Mouse (Mus musculus) hindbrain, postnatal 0 days (tissue): ENCODE data around the gene Rubcn. TPM values are rescaled to one million over a fixed set of nuclear protein-coding genes. Genes with fewer than 3 reads are reported as not detected.

Experiments used
- ATAC-seq: fragments of 200-750 bp; cut with Nextera tagmentation; 2 replicates; pipeline ENCODE4 v1.8.0; 2017; ENCODE audit warnings: mild to moderate bottlenecking, moderate TSS enrichment, moderate library complexity
- DNase-seq: peaks from one replicate; pipeline ENCODE4 v3.0.0-alpha.2; 2015; ENCODE audit warnings: low spot score
- H3K27ac ChIP-seq: fragments of 300-500 bp; sonication (generic); 2 replicates; pipeline ENCODE4 v1.5.1; 2014; ENCODE audit warnings: mild to moderate bottlenecking
- H3K27me3 ChIP-seq: fragments of 300-500 bp; sonication (generic); 2 replicates; pipeline ENCODE4 v1.6.1; 2014; ENCODE audit warnings: low read length, mixed read lengths; ENCODE audit not compliant: insufficient read depth
- H3K36me3 ChIP-seq: fragments of 300-500 bp; sonication (generic); 2 replicates; pipeline ENCODE4 v1.6.1; 2014; ENCODE audit warnings: low read length, mixed read lengths; ENCODE audit not compliant: insufficient read depth
- H3K4me1 ChIP-seq: fragments of 300-500 bp; sonication (generic); 2 replicates; pipeline ENCODE4 v1.6.1; 2014; ENCODE audit warnings: antibody characterized with exemption, low read length, mixed read lengths; ENCODE audit not compliant: insufficient read depth
- H3K4me2 ChIP-seq: fragments of 300-500 bp; sonication (generic); 2 replicates; pipeline ENCODE4 v1.6.1; 2014; ENCODE audit warnings: low read depth, mild to moderate bottlenecking, low read length, moderate library complexity, mixed read lengths
- H3K4me3 ChIP-seq: fragments of 300-500 bp; sonication (generic); 2 replicates; pipeline ENCODE4 v1.5.1; 2014; ENCODE audit warnings: low read length
- H3K9ac ChIP-seq: fragments of 300-500 bp; sonication (generic); replicated peaks from 2 replicates; pipeline ENCODE4 v1.6.1; 2014; ENCODE audit warnings: mild to moderate bottlenecking, low read length, moderate library complexity, mixed read lengths
- H3K9me3 ChIP-seq: fragments of 300-500 bp; sonication (generic); 2 replicates; pipeline ENCODE4 v1.6.1; 2016; ENCODE audit warnings: low read length, mixed read lengths
- CTCF ChIP-seq: IDR thresholded peaks from 2 replicates; pipeline ENCODE4 v1.5.1; 2016; ENCODE audit warnings: antibody characterized with exemption, control low read depth, low read depth
- WGBS: fragments of 180-500 bp; shearing (Covaris S2); extraction: QIAGEN DNeasy Blood & Tissue Kit; methylation state at CpG from one replicate; pipeline ENCODE4 v1.1.7; 2014; 5-methylcytosine and 5-hydroxymethylcytosine counted together
- polyA plus RNA-seq: library from polyadenylated mRNA; unstranded; fragments of >200 nt; fragmentation: Nextera tagmentation; extraction: Ambion mirVana; gene quantifications from 2 replicates; pipeline ENCODE4 v1.2.1, GENCODE M21; 2015
- total RNA-seq: library from RNA; depleted of rRNA; stranded (reverse); fragments of >200 nt; gene quantifications from 2 replicates; pipeline ENCODE4 v1.2.3, GENCODE M21; 2014; rRNA removed

Rubcn gene
- total and polyA plus RNA-seq, 2 experiments from 2014 or later = 21.7 to 89.7 TPM

GRCm38 (mm10) chr16:32776676-32777075, 100.9 kb downstream of the Rubcn start:
- no peaks in the 10 kb centered on the region for H3K27me3 ChIP-seq
- no peaks in the 10 kb centered on the region for H3K9me3 ChIP-seq
- ATAC-seq (no peak), DNase-seq (no peak)
- no peak overlapping the region for H3K9ac ChIP-seq
- no peaks in the 10 kb centered on the region for H3K4me1 ChIP-seq
- no peak overlapping the region for H3K4me3 ChIP-seq
- WGBS = 88% methylated on average over 10 of the region's 10 CpGs
- TF ChIP-seq CTCF = no peak
- no peaks in the 10 kb centered on the region for H3K36me3 ChIP-seq
- H3K4me2 ChIP-seq = no peak overlapping the region
- H3K27ac ChIP-seq = no peak overlapping the region

Other genes with a start within 250 kb of the Rubcn start
- 78.2 and 90.5 TPM in 2 replicates for gene Tnk2, start 233.9 kb downstream of the Rubcn start, total RNA-seq
- gene Tnk2, start 233.9 kb downstream of the Rubcn start, polyA plus RNA-seq = 18.6 and 19.2 TPM in 2 replicates
- gene Muc4, start 141.9 kb downstream of the Rubcn start, total RNA-seq = not detected in 2 replicates
- gene Muc4, start 141.9 kb downstream of the Rubcn start, polyA plus RNA-seq = not detected in 2 replicates
- gene Muc20, start 80.3 kb downstream of the Rubcn start, total RNA-seq = not detected in 2 replicates
- gene Muc20, start 80.3 kb downstream of the Rubcn start, polyA plus RNA-seq = not detected in 2 replicates
- gene Smbd1, start 67.3 kb downstream of the Rubcn start, total RNA-seq = not detected in 2 replicates
- gene Smbd1, start 67.3 kb downstream of the Rubcn start, polyA plus RNA-seq = not detected in 2 replicates
- gene Fyttd1, start 266 bp downstream of the Rubcn start, total RNA-seq = 51.0 and 78.1 TPM in 2 replicates
- 120 and 127 TPM in 2 replicates for gene Fyttd1, start 266 bp downstream of the Rubcn start, polyA plus RNA-seq
- gene Lrch3, start 36.3 kb upstream of the Rubcn start, total RNA-seq = 28.0 and 44.3 TPM in 2 replicates
- 26.7 and 27.4 TPM in 2 replicates for gene Lrch3, start 36.3 kb upstream of the Rubcn start, polyA plus RNA-seq
- gene Iqcg, start 178.5 kb upstream of the Rubcn start, total RNA-seq = 2.0 and 5.7 TPM in 2 replicates
- gene Iqcg, start 178.5 kb upstream of the Rubcn start, polyA plus RNA-seq = 4.8 and 5.9 TPM in 2 replicates
- gene Rpl35a, start 178.7 kb upstream of the Rubcn start, total RNA-seq = 473 and 560 TPM in 2 replicates
- 486 and 490 TPM in 2 replicates for gene Rpl35a, start 178.7 kb upstream of the Rubcn start, polyA plus RNA-seq
- gene Lmln, start 184.8 kb upstream of the Rubcn start, total RNA-seq = 5.2 and 6.1 TPM in 2 replicates
- gene Lmln, start 184.8 kb upstream of the Rubcn start, polyA plus RNA-seq = 2.5 and 3.1 TPM in 2 replicates